Mouse (Mus musculus) heart, embryonic 13.5 days (tissue): ENCODE measurements around the gene Tlr6. TPM values are rescaled to one million over a fixed set of nuclear protein-coding genes. Genes with fewer than 3 reads are reported as not detected.

ENCODE experiments used
- ATAC-seq: fragments of 200-750 bp; cut with Nextera tagmentation; 2 replicates; pipeline ENCODE4 v1.8.0; 2017; ENCODE audit warnings: moderate TSS enrichment; ENCODE audit not compliant: insufficient number of reproducible peaks, low FRiP score, low TSS enrichment; ENCODE audit errors: extremely low read depth
- H3K27ac ChIP-seq: fragments of 300-500 bp; sonication (generic); replicated peaks from 2 replicates; pipeline ENCODE4 v1.5.1; 2015; ENCODE audit warnings: moderate library complexity, mild to moderate bottlenecking, inconsistent platforms
- H3K27me3 ChIP-seq: fragments of 300-500 bp; sonication (generic); replicated peaks from 2 replicates; pipeline ENCODE4 v1.6.1; 2015; ENCODE audit warnings: mild to moderate bottlenecking, inconsistent platforms
- H3K36me3 ChIP-seq: fragments of 300-500 bp; sonication (generic); 2 replicates; pipeline ENCODE4 v1.6.1; 2015; ENCODE audit warnings: mild to moderate bottlenecking, inconsistent platforms
- H3K4me1 ChIP-seq: fragments of 300-500 bp; sonication (generic); 2 replicates; pipeline ENCODE4 v1.6.1; 2015; ENCODE audit warnings: inconsistent platforms
- H3K4me2 ChIP-seq: fragments of 300-500 bp; sonication (generic); 2 replicates; pipeline ENCODE4 v1.6.1; 2015; ENCODE audit warnings: inconsistent platforms, mild to moderate bottlenecking, moderate library complexity
- H3K4me3 ChIP-seq: fragments of 300-500 bp; sonication (generic); 2 replicates; pipeline ENCODE4 v1.5.1; 2015; ENCODE audit warnings: moderate library complexity, mild to moderate bottlenecking, inconsistent platforms
- H3K9ac ChIP-seq: fragments of 300-500 bp; sonication (generic); 2 replicates; pipeline ENCODE4 v1.6.1; 2015; ENCODE audit warnings: inconsistent platforms, mild to moderate bottlenecking, moderate library complexity
- H3K9me3 ChIP-seq: fragments of 300-500 bp; sonication (generic); 2 replicates; pipeline ENCODE4 v1.6.1; 2016; ENCODE audit warnings: inconsistent platforms
- WGBS: fragments of 180-500 bp; shearing (Covaris S2); methylation state at CpG from one replicate; pipeline ENCODE4 v1.1.7; 2015; ENCODE audit warnings: mixed read lengths; 5-methylcytosine and 5-hydroxymethylcytosine counted together
- polyA plus RNA-seq: library from polyadenylated mRNA; unstranded; fragments of >200 nt; fragmentation: Nextera tagmentation; extraction: Ambion mirVana; gene quantifications from 2 replicates; pipeline ENCODE4 v1.2.1, GENCODE M21; 2015

The Tlr6 gene
- polyA plus RNA-seq, 1 experiment from 2014 or later: 0.21 TPM

DNA sequence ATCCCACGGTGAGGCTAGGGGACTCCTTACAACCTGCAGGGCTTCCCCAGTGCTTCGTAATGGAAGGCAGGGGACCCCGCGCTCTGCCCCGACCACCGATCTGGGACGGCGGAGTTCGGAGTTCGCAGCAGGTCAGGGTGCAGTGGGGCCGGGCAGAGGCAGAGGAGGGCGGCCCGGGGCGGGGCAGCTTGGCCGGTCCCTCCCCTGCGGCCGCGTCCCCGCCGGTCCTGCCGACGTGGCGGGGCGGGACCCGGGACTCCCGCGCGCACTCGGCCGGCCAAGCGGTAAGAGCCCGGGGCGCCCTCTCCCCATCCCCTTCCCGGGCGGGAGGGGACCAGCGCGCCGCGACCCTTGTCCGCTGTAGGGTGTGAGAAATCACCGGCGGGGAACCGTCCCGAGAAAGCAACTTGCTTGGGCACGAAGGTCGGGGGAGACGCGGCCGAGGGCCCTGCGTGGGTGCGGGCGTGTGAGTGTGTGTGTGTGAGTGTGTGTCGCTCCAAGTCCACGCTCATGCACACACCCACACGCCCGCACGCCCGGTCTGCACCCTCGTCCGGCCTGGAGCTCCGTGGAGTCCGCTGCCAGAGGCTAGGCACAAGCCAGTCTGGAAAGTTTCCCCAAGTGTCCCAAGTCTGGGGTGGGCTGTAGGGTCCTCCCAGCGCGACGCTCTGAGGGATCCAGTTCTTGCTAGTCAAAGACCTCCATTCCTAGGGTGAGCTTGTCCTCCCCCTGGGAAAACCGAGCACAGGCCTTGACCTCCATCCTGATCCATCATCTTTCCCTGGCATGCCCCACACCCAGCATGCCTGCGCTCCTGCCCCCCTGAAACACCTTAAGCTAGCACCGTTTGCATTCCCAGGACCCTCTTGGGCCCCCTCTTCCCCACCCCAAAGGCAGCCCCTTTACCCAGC lies 10.2 kb upstream of the Tlr6 start, which contains the start of gene Fam114a1:
TSS of gene Fam114a1 (plus strand) at position 211 of the 911 bp plus-strand sequence.
- H3K4me3 ChIP-seq: peak within 1 kb of the TSS; percentile 80
- H3K4me2 ChIP-seq: peak within 1 kb of the TSS; percentile 86
- no peaks in the 10 kb centered on the region for H3K9me3 ChIP-seq
- no peaks in the 10 kb centered on the region for H3K27me3 ChIP-seq
- H3K27ac ChIP-seq: peak within 1 kb of the TSS; percentile 83
- peaks cover 13% of the 10 kb centered on the region for H3K36me3 ChIP-seq
- H3K9ac ChIP-seq: peak within 1 kb of the TSS; percentile 88
- 1% methylated on average over 56 of the region's 68 CpGs for WGBS
- peaks cover 19% of the 10 kb centered on the region for H3K4me1 ChIP-seq
- ATAC-seq: peak; percentile 70

- H3K9me3 ChIP-seq: no peaks in the 10 kb centered on the region
- H3K4me1 ChIP-seq: peaks cover 19% of the 10 kb centered on the region
- peak overlapping the region; percentile 88 for H3K9ac ChIP-seq
- H3K36me3 ChIP-seq: peaks cover 12% of the 10 kb centered on the region
- ATAC-seq: peak; percentile 28
- H3K4me2 ChIP-seq: peak overlapping the region; percentile 86
- peak overlapping the region; percentile 83 for H3K27ac ChIP-seq
- H3K27me3 ChIP-seq: no peaks in the 10 kb centered on the region
- 4% methylated on average over 14 of the region's 14 CpGs for WGBS
- peak overlapping the region; percentile 80 for H3K4me3 ChIP-seq
Measured at GRCm38 (mm10) chr5:64968961-64969860, 9.3 kb upstream of the Tlr6 start.

DNA sequence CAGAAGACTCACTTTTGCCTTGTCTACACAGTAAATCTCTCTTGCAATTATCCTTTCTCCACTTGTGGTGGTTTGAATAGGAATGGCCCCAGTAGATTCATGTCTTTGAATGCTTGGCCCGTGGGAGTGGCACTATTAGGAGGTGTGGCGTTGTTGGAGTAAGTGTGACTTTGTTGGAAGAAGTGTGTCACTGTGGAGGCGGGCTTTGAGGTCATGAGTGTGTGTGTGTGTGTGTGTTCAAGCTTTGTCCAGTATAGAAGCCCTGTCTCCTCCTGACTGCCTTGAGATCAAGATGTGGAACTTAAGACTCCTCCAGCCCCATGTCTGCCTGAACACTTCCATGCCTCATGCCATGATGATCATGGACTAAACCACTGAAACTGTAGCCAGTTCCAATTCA lies 3.8 kb upstream of the Tlr6 start:
- 78% methylated on average over 3 of the region's 3 CpGs for WGBS

DNA sequence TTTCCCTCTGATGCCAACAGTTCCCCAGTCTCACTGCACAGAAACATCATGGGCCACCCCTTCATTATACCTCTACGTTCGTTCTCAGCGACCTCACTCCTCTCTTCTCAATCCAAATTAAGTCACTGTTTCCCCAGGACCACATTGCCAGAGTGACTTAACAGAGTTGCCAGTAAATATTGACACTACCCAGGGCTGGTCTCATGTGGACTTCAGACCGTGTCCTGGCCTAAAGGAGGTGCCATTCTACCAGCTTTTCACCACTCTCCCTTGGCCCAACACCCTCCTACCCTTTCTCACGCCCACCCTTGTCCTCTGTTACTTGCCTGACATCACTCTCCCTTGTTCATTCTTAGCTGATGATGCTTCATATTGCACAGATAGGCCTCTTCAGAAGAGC lies 3.4 kb upstream of the Tlr6 start:
- no peaks in the 10 kb centered on the region for H3K27me3 ChIP-seq
- no peak for ATAC-seq
- H3K27ac ChIP-seq: no peak overlapping the region
- 69% methylated on average over 5 of the region's 5 CpGs for WGBS
- no peak overlapping the region for H3K9ac ChIP-seq
- no peaks in the 10 kb centered on the region for H3K36me3 ChIP-seq
- H3K4me3 ChIP-seq: no peak overlapping the region
- no peak overlapping the region for H3K4me2 ChIP-seq
- no peaks in the 10 kb centered on the region for H3K4me1 ChIP-seq
- no peaks in the 10 kb centered on the region for H3K9me3 ChIP-seq

More for the DNA sequence above, 3.8 kb upstream of the Tlr6 start:
- Histone ChIP-seq H3K9ac (no peak overlapping the region), H3K4me1 (0 out of 2 replicates have a peak, but pooled peaks cover 1% of the 10 kb centered on the region), H3K4me2 (no peak overlapping the region), H3K36me3 (no peaks in the 10 kb centered on the region), H3K4me3 (no peak overlapping the region), H3K9me3 (no peaks in the 10 kb centered on the region), H3K27me3 (no peaks in the 10 kb centered on the region), H3K27ac (no peak overlapping the region)
- ATAC-seq: no peak

DNA sequence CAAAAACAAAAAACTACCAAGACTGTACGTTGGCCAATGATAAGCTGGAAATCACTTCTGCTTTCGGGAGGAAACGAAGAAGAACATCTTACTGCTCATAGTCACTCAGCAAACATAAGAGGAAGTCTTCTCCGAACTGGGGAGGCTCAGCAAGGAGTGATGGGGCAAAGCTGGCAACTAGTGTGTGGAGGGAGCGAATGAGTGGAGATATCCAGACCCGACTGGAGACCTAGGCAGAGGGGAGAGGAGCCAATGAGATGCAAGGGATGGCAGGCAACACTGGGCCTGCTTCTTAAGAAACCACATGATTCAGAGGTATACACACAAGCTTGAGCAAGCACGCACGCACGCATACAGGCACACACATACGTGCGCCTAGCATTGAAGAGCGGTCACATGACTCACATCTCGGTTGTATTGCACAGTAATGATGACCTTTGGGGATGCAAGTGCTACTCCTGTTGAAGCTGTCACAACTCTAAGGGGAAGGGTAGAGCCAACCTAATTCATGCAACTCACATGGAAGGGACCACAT lies 1.0 kb upstream of the Tlr6 start:
- Histone ChIP-seq H3K36me3 (no peaks in the 10 kb centered on the region), H3K9ac (no peak overlapping the region), H3K4me3 (no peak overlapping the region), H3K9me3 (no peaks in the 10 kb centered on the region), H3K27ac (no peak overlapping the region), H3K4me2 (no peak overlapping the region), H3K27me3 (no peaks in the 10 kb centered on the region), H3K4me1 (no peaks in the 10 kb centered on the region)
- no peak for ATAC-seq
- 81% methylated on average over 13 of the region's 13 CpGs for WGBS

GRCm38 (mm10) chr5:64958991-64959842 lies 680 bp downstream of the Tlr6 start:
- no peak overlapping the region for H3K4me3 ChIP-seq
- H3K4me2 ChIP-seq: no peak overlapping the region
- H3K27me3 ChIP-seq: no peaks in the 10 kb centered on the region
- no peak for ATAC-seq
- no peaks in the 10 kb centered on the region for H3K36me3 ChIP-seq
- H3K9ac ChIP-seq: no peak overlapping the region
- H3K27ac ChIP-seq: no peak overlapping the region
- H3K4me1 ChIP-seq: no peaks in the 10 kb centered on the region
- H3K9me3 ChIP-seq: no peaks in the 10 kb centered on the region
- WGBS: 73% methylated on average over 22 of the region's 22 CpGs

DNA sequence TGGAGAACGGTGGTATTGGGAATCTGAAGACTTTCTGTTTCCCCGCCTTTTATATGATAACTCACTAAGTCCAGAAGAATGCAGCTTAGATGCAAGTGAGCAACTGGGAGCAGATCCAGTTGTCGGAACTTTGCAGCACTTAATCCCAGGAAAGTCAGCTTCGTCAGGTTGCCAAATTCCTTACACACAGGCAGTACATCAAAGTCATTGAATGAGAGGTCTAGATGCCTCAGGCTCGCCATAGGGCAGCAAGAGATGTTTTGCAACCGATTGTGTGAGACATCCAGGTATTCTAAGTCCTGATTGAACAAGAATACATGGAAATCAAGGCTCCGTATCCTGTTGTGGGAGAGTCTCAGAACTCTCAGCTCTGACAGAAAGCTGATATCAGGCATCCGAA lies 5.0 kb downstream of the Tlr6 start:
- Histone ChIP-seq H3K9me3 (no peaks in the 10 kb centered on the region), H3K9ac (no peak overlapping the region), H3K27me3 (no peaks in the 10 kb centered on the region), H3K4me2 (no peak overlapping the region), H3K4me3 (no peak overlapping the region), H3K27ac (no peak overlapping the region), H3K36me3 (no peaks in the 10 kb centered on the region), H3K4me1 (peaks cover 4% of the 10 kb centered on the region; the same call in 1 of the 2 replicates)
- ATAC-seq: no peak
- 58% methylated on average over 8 of the region's 8 CpGs for WGBS

DNA sequence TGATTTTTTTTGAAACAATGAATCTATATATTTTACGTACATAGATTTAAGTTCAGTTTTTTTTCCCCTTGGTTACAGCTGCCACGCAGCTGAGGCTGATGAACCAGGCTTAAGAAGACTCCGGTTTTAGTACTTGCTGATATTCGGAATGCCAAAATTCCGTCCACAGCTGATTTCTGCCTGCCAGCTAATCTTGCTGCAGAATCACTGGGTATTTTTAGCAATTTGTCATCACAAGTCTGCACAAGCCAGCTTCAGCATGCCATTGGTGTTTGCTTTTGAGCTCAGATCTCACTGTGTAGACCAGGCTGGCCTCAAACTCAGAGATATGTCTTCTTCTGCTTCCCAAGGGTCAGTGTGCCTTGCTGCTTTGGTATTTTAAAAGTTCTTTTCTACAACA lies 8.4 kb downstream of the Tlr6 start:
- no peak for ATAC-seq
- H3K9me3 ChIP-seq: no peaks in the 10 kb centered on the region
- no peaks in the 10 kb centered on the region for H3K27me3 ChIP-seq
- no peaks in the 10 kb centered on the region for H3K36me3 ChIP-seq
- 46% methylated on average over 5 of the region's 5 CpGs for WGBS
- no peak overlapping the region for H3K27ac ChIP-seq
- H3K9ac ChIP-seq: no peak overlapping the region
- H3K4me3 ChIP-seq: no peak overlapping the region
- H3K4me2 ChIP-seq: no peak overlapping the region
- peaks cover 4% of the 10 kb centered on the region; the same call in 1 of the 2 replicates for H3K4me1 ChIP-seq

- Histone ChIP-seq H3K36me3 (no peaks in the 10 kb centered on the region), H3K27me3 (no peaks in the 10 kb centered on the region), H3K9ac (no peak overlapping the region), H3K27ac (no peak overlapping the region), H3K4me3 (no peak overlapping the region), H3K4me1 (no peaks in the 10 kb centered on the region), H3K4me2 (no peak overlapping the region), H3K9me3 (no peaks in the 10 kb centered on the region)
- 78% methylated on average over 15 of the region's 15 CpGs for WGBS
- ATAC-seq: no peak
Measured at GRCm38 (mm10) chr5:64932775-64933174, 27.1 kb downstream of the Tlr6 start.

DNA sequence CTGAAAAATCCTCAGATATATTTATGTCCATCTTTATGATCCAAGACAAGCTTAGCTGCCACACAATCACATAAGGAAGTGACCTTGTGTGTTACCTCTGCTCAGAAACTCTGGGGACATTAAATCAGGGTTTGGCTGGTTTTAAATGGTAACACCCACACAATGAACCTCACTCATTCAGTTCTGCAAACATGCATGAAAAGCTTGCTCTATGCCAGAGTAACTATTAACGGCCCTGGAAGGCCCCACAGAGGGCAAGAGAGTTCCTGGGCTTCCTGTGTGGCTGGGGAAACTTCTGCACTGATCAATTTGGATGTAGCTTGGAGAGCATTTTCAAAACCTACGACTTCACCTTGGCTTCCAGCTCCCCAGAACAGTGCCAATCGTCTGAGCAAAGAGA lies 27.7 kb downstream of the Tlr6 start:
- Histone ChIP-seq H3K4me3 (no peak overlapping the region), H3K9me3 (no peaks in the 10 kb centered on the region), H3K27me3 (no peaks in the 10 kb centered on the region), H3K9ac (no peak overlapping the region), H3K4me1 (no peaks in the 10 kb centered on the region), H3K27ac (no peak overlapping the region), H3K4me2 (no peak overlapping the region), H3K36me3 (no peaks in the 10 kb centered on the region)
- no peak for ATAC-seq
- 64% methylated on average over 3 of the region's 3 CpGs for WGBS
